Mouse (Mus musculus): ENCODE results near the gene Aqp3. TPM values are rescaled to one million over a fixed set of nuclear protein-coding genes. Genes with fewer than 3 reads are reported as not detected.

Gene Aqp3
- 2.9 and 4.5 TPM in 2 replicates for polyA plus RNA-seq (2016; fragmentation: Nextera tagmentation; extraction: Ambion mirVana)

GRCm38 (mm10) chr4:41097871-41098576 is at the start of gene Aqp3:
TSS of gene Aqp3 (minus strand) at chr4:41098183.
- Histone ChIP-seq H3K9me3 (no peaks in the 10 kb centered on the region), H3K4me1 (peaks cover 36% of the 10 kb centered on the region), H3K27me3 (replicated peaks; ENCODE audit: low read depth, poor library complexity, severe bottlenecking) (peaks cover 64% of the 10 kb centered on the region), H3K4me3 (peak within 1 kb of the TSS; percentile 62), H3K27ac (replicated peaks) (no peak within 1 kb of the TSS; the same call in 1 of the 2 replicates), H3K36me3 (replicated peaks) (no peaks in the 10 kb centered on the region)
- DNase-seq (ENCODE audit: low spot score), result peak; percentile 57
- WGBS, result under 1% methylated on average over 42 of the region's 42 CpGs

GRCm38 (mm10) chr4:41142601-41143000 is 44.6 kb upstream of the Aqp3 start:
- Histone ChIP-seq H3K27ac (replicated peaks) (no peak overlapping the region), H3K36me3 (replicated peaks) (peaks cover 86% of the 10 kb centered on the region), H3K27me3 (replicated peaks; ENCODE audit: low read depth, poor library complexity, severe bottlenecking) (no peaks in the 10 kb centered on the region), H3K4me1 (no peaks in the 10 kb centered on the region; the same call in 1 of the 2 replicates), H3K9me3 (peaks cover 3% of the 10 kb centered on the region; the same call in 1 of the 2 replicates), H3K4me3 (no peak overlapping the region)
- WGBS, result 88% methylated on average over 2 of the region's 2 CpGs
- no peak for DNase-seq (ENCODE audit: low spot score)

DNA sequence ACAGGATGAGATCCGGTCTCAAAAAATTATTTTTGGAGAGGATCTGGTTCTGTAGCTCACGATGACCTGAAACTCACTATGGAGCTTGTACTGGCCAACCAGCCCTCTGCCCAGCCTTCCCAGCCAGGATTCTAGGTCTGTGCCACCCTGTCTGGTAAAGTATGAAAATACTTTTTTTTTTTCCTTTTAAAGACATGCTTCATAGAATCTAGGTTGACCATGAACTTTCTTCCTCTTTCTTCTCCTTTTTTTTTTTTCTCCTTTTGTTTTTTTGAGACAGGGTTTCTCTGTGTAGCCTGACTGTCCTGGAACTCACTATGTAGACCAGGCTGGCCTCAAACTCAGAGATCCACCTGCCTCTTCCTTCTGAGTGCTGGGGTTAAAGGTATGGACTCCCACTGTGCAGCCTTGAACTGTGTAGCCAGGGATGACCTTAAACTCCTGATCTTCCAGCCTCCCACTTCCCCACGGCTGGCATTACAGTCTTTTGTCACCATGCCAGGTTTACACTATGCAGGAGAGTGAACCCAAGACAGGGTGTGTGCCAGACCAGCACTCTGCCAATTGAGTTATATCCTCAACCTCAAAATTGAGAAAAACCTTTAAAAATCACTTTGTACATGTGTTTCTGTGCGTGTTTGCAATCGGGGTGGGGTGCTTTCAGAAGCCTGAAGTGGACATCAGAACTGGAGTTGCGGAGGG is 42.3 kb upstream of the Aqp3 start:
- no peaks in the 10 kb centered on the region for H3K27me3 ChIP-seq (replicated peaks; ENCODE audit: low read depth, poor library complexity, severe bottlenecking)
- H3K36me3 ChIP-seq (replicated peaks), result peaks cover 69% of the 10 kb centered on the region
- peaks cover 6% of the 10 kb centered on the region for H3K4me1 ChIP-seq
- no peak for DNase-seq (ENCODE audit: low spot score)
- WGBS, result 95% methylated on average over 6 of the region's 6 CpGs
- H3K27ac ChIP-seq (replicated peaks), result no peak overlapping the region
- peaks cover 3% of the 10 kb centered on the region; the same call in 1 of the 2 replicates for H3K9me3 ChIP-seq
- no peak overlapping the region for H3K4me3 ChIP-seq

DNA sequence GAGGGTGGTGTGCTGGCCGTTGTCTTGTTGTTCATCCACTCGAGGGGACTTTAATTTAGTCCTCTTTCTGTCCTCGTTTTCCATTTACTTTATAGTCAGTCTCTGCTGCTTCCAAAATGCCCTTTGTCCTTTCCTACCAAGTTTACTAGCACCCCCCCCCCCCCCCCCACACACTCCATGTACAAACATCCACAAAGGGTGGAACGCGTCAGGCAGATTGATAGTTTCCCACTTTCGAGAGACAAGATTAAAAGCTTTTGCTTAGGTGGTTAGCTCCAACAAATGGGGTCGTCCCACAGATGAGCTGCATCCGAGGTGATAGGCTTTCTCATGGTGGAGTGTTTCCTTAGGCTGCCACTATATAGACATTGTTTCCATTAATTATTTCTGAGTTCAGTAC is 38.8 kb upstream of the Aqp3 start:
- DNase-seq (ENCODE audit: low spot score), result peak; percentile 30

DNA sequence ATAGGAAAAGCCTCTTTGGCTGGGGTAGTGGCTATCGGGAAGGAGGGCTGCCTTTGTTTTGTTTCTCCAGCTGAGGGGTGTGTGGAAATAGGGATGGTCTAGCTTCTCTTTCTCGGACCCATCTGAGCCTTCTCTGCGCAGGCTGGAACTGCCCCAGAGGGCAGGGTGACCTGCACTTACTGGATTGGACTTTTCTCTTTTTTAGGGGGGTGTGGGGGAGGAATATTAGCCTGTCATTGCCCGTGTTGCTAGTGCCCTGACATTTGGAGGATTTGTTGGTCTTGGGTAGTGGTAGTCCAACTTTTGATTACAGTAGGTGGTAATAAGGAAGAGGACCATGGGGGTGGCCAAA is 38.4 kb upstream of the Aqp3 start:
- no peak for DNase-seq (ENCODE audit: low spot score)
- H3K9me3 ChIP-seq, result peaks cover 3% of the 10 kb centered on the region; the same call in 1 of the 2 replicates
- H3K4me3 ChIP-seq, result peak overlapping the region; percentile 92
- 0% methylated on average over 4 of the region's 4 CpGs for WGBS
- no peaks in the 10 kb centered on the region for H3K27me3 ChIP-seq (replicated peaks; ENCODE audit: low read depth, poor library complexity, severe bottlenecking)
- peaks cover 35% of the 10 kb centered on the region for H3K36me3 ChIP-seq (replicated peaks)
- H3K27ac ChIP-seq (replicated peaks), result peak overlapping the region; percentile 100
- peaks cover 14% of the 10 kb centered on the region for H3K4me1 ChIP-seq

More for the DNA sequence above, 38.8 kb upstream of the Aqp3 start:
- Histone ChIP-seq H3K9me3 (peaks cover 3% of the 10 kb centered on the region; the same call in 1 of the 2 replicates), H3K4me1 (peaks cover 14% of the 10 kb centered on the region), H3K27ac (replicated peaks) (peak overlapping the region; percentile 100), H3K27me3 (replicated peaks; ENCODE audit: low read depth, poor library complexity, severe bottlenecking) (no peaks in the 10 kb centered on the region), H3K36me3 (replicated peaks) (peaks cover 38% of the 10 kb centered on the region), H3K4me3 (peak overlapping the region; percentile 92)
- WGBS, result 0% methylated on average over 8 of the region's 8 CpGs

GRCm38 (mm10) chr4:41135711-41136453 is 37.9 kb upstream of the Aqp3 start, which contains the start of gene Ube2r2:
TSS of gene Ube2r2 (plus strand) at chr4:41135743.
- peak within 1 kb of the TSS; percentile 100 for H3K27ac ChIP-seq (replicated peaks)
- H3K4me3 ChIP-seq, result peak within 1 kb of the TSS; percentile 92
- peaks cover 3% of the 10 kb centered on the region; the same call in 1 of the 2 replicates for H3K9me3 ChIP-seq
- peaks cover 29% of the 10 kb centered on the region for H3K36me3 ChIP-seq (replicated peaks)
- peaks cover 14% of the 10 kb centered on the region for H3K4me1 ChIP-seq
- peak; percentile 84 for DNase-seq (ENCODE audit: low spot score)
- WGBS, result under 1% methylated on average over 61 of the region's 65 CpGs
- no peaks in the 10 kb centered on the region for H3K27me3 ChIP-seq (replicated peaks; ENCODE audit: low read depth, poor library complexity, severe bottlenecking)

DNA sequence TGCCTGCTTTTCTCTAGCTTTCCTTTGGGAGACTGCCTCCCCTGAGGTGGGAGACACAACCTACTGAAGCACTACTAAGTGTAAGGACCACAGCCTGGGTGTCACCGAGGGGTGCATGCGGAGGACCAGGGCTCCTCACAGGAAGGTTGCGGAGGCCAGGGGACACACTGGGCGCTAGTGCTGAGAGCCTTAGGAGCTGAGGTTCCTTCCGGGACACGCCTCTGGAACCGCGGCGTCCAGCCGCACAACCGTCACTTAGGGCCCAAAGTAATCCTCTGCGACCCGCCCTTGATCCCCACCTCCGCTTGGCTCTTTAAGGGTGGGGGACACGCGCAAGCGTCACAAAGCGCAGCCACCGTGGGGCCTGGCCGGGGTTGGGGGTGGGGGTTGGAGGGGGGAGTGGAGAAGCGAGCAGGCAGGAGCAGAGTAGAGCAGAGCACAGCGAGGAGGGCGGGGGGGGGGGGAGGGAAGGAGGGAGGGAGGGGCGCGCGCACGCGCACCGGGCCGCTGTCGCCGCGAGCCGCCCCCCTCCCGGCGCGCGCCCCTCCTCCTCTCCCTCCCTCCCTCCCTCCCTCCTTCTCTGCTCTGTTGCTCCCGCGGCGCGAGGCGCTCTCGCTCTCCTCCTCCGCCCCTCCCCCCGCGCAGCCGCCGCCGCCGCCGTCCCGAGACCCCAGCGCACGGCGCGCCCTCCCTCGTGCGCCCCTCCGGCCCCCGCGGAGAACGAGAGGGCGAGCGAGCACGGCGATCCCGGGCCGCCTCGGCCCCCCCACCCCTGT is 37.1 kb upstream of the Aqp3 start:
- Histone ChIP-seq H3K4me3 (peak overlapping the region; percentile 92), H3K36me3 (replicated peaks) (peaks cover 22% of the 10 kb centered on the region), H3K27ac (replicated peaks) (peak overlapping the region; percentile 100), H3K27me3 (replicated peaks; ENCODE audit: low read depth, poor library complexity, severe bottlenecking) (no peaks in the 10 kb centered on the region), H3K4me1 (peaks cover 14% of the 10 kb centered on the region), H3K9me3 (peaks cover 3% of the 10 kb centered on the region; the same call in 1 of the 2 replicates)
- peak; percentile 94 for DNase-seq (ENCODE audit: low spot score)
- 1% methylated on average over 40 of the region's 70 CpGs for WGBS

GRCm38 (mm10) chr4:41133529-41134291 is 35.7 kb upstream of the Aqp3 start:
- WGBS, result 81% methylated on average over 6 of the region's 6 CpGs
- no peak for DNase-seq (ENCODE audit: low spot score)
- H3K4me3 ChIP-seq, result no peak overlapping the region
- H3K36me3 ChIP-seq (replicated peaks), result peaks cover 9% of the 10 kb centered on the region
- no peak overlapping the region for H3K27ac ChIP-seq (replicated peaks)
- H3K4me1 ChIP-seq, result peaks cover 14% of the 10 kb centered on the region
- H3K9me3 ChIP-seq, result no peaks in the 10 kb centered on the region
- H3K27me3 ChIP-seq (replicated peaks; ENCODE audit: low read depth, poor library complexity, severe bottlenecking), result no peaks in the 10 kb centered on the region

DNA sequence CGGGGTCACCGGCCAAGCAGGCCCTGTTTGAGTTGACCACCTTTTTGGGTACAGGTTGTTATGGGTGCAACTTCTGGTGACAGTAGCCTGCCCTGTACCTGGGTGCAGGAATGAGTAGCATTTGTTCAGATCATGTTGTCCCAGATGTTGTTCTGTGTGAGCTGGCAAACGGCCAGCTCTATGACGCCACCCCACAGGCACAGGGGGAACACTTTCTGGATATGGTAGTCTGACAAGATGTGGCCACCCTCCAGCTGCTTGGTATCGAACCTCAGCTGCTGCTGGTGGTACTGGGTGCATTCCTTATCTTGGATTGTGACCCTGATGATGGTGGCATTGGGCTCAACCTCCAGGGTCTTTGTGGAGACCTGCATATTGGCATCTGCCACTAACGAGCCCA is 34.5 kb upstream of the Aqp3 start:
- Histone ChIP-seq H3K36me3 (replicated peaks) (no peaks in the 10 kb centered on the region), H3K4me1 (peaks cover 13% of the 10 kb centered on the region), H3K4me3 (no peak overlapping the region), H3K27me3 (replicated peaks; ENCODE audit: low read depth, poor library complexity, severe bottlenecking) (no peaks in the 10 kb centered on the region), H3K27ac (replicated peaks) (no peak overlapping the region), H3K9me3 (no peaks in the 10 kb centered on the region)
- DNase-seq (ENCODE audit: low spot score), result no peak
- 83% methylated on average over 6 of the region's 6 CpGs for WGBS

DNA sequence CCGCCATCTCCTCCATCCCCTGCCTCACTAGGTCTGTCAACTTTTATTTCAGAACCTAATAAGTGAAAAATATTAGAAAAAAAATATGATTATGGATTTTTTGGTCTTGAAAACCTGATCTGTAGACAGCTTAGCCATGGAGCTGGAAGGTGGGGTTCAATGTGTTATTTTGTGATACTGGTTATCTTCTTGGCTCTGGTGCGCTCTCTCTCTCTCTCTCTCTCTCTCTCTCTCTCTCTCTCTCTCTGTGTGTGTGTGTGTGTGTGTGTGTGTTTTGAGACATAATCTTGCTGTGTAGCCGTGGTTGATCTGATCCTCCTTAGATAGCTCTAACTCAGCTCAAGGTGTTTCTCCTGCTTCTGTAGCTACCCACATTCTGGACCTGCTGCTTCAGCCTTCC is 31.9 kb upstream of the Aqp3 start:
- Histone ChIP-seq H3K4me1 (peaks cover 6% of the 10 kb centered on the region), H3K4me3 (no peak overlapping the region), H3K9me3 (no peaks in the 10 kb centered on the region), H3K27me3 (replicated peaks; ENCODE audit: low read depth, poor library complexity, severe bottlenecking) (no peaks in the 10 kb centered on the region), H3K27ac (replicated peaks) (no peak overlapping the region), H3K36me3 (replicated peaks) (no peaks in the 10 kb centered on the region)
- 87% methylated on average over 3 of the region's 3 CpGs for WGBS
- no peak for DNase-seq (ENCODE audit: low spot score)

DNA sequence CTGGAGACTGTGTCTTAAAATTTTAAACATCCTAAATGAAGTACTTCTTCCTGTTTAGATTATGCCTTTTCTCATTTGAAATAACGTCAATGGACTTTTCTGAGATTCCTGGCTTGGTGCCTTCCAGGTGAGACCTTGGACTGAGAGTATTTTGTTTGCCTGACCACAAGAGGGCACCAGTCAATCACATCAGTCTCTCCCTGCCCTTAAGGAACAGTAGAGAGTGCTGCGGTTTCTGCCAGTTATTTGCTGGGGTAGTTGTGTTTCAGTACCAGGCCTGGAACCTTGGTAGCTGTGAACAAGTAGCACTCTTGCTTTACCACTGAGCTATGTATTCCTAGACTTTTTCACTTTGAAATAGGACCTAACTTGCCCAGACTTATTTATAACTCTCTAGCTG is 31.4 kb upstream of the Aqp3 start:
- WGBS, result 16% methylated on average over 2 of the region's 2 CpGs
- peak; percentile 61 for DNase-seq (ENCODE audit: low spot score)
- Histone ChIP-seq H3K4me3 (no peak overlapping the region), H3K9me3 (no peaks in the 10 kb centered on the region), H3K36me3 (replicated peaks) (no peaks in the 10 kb centered on the region), H3K4me1 (peaks cover 1% of the 10 kb centered on the region), H3K27me3 (replicated peaks; ENCODE audit: low read depth, poor library complexity, severe bottlenecking) (no peaks in the 10 kb centered on the region), H3K27ac (replicated peaks) (no peak overlapping the region)

All from embryonic facial prominence, embryonic 10.5 days (tissue).